Mouse (Mus musculus): ENCODE results near the gene 1700019A02Rik. TPM values are rescaled to one million over a fixed set of nuclear protein-coding genes. Genes with fewer than 3 reads are reported as not detected.
A peak's percentile ranks its signal among the peaks of the same experiment; 100 is the strongest.

The 1700019A02Rik gene
- polyA plus RNA-seq (2012; rRNA removed) = 36.0 and 52.2 TPM in 2 replicates

- peak within 1 kb of the TSS; percentile 93 for H3K27ac ChIP-seq (ENCODE audit: control insufficient read depth, insufficient read depth, low read depth, low read length)
- H3K36me3 ChIP-seq (ENCODE audit: control insufficient read depth, insufficient read depth, low read length) = no peaks in the 10 kb centered on the region
- peak within 1 kb of the TSS; percentile 90 for H3K4me3 ChIP-seq (ENCODE audit: control insufficient read depth, low read depth, low read length)
- H3K4me1 ChIP-seq (ENCODE audit: control insufficient read depth, insufficient read depth, low read length) = peaks cover 2% of the 10 kb centered on the region; the same call in 1 of the 2 replicates
- TF ChIP-seq POLR2A (IDR thresholded peaks at IDR 0.05; ENCODE audit: control insufficient read depth, low read depth, low read length) (peak; percentile 89), CTCF (IDR thresholded peaks at IDR 0.05; ENCODE audit: control insufficient read depth, insufficient read depth, insufficient replicate concordance, low read depth, low read length) (no peak)
- H3K27me3 ChIP-seq (ENCODE audit: control insufficient read depth, insufficient read depth, low read length) = no peaks in the 10 kb centered on the region
These were observed at the start of gene 1700019A02Rik for GRCm38 (mm10) chr1:53187536-53187935. Gene 1700019A02Rik (minus strand): TSS chr1:53187636.

GRCm38 (mm10) chr1:53226063-53226462 is 38.6 kb upstream of the 1700019A02Rik start:
- no peaks in the 10 kb centered on the region for H3K27me3 ChIP-seq (ENCODE audit: control insufficient read depth, insufficient read depth, low read length)
- TF ChIP-seq POLR2A (IDR thresholded peaks at IDR 0.05; ENCODE audit: control insufficient read depth, low read depth, low read length) = no peak
- no peak for TF ChIP-seq CTCF (IDR thresholded peaks at IDR 0.05; ENCODE audit: control insufficient read depth, insufficient read depth, insufficient replicate concordance, low read depth, low read length)
- no peak overlapping the region for H3K4me3 ChIP-seq (ENCODE audit: control insufficient read depth, low read depth, low read length)
- H3K4me1 ChIP-seq (ENCODE audit: control insufficient read depth, insufficient read depth, low read length) = no peaks in the 10 kb centered on the region
- no peaks in the 10 kb centered on the region for H3K36me3 ChIP-seq (ENCODE audit: control insufficient read depth, insufficient read depth, low read length)
- no peak overlapping the region for H3K27ac ChIP-seq (ENCODE audit: control insufficient read depth, insufficient read depth, low read depth, low read length)

GRCm38 (mm10) chr1:53225616-53226015 is 38.2 kb upstream of the 1700019A02Rik start:
- Histone ChIP-seq H3K27me3 (ENCODE audit: control insufficient read depth, insufficient read depth, low read length) (no peaks in the 10 kb centered on the region), H3K27ac (ENCODE audit: control insufficient read depth, insufficient read depth, low read depth, low read length) (no peak overlapping the region), H3K4me1 (ENCODE audit: control insufficient read depth, insufficient read depth, low read length) (no peaks in the 10 kb centered on the region), H3K36me3 (ENCODE audit: control insufficient read depth, insufficient read depth, low read length) (no peaks in the 10 kb centered on the region), H3K4me3 (ENCODE audit: control insufficient read depth, low read depth, low read length) (no peak overlapping the region)
- TF ChIP-seq CTCF (IDR thresholded peaks at IDR 0.05; ENCODE audit: control insufficient read depth, insufficient read depth, insufficient replicate concordance, low read depth, low read length) = no peak
- TF ChIP-seq POLR2A (IDR thresholded peaks at IDR 0.05; ENCODE audit: control insufficient read depth, low read depth, low read length) = no peak

GRCm38 (mm10) chr1:53224775-53225174 is 37.3 kb upstream of the 1700019A02Rik start:
- Histone ChIP-seq H3K27me3 (ENCODE audit: control insufficient read depth, insufficient read depth, low read length) (no peaks in the 10 kb centered on the region), H3K27ac (ENCODE audit: control insufficient read depth, insufficient read depth, low read depth, low read length) (no peak overlapping the region), H3K4me3 (ENCODE audit: control insufficient read depth, low read depth, low read length) (no peak overlapping the region), H3K4me1 (ENCODE audit: control insufficient read depth, insufficient read depth, low read length) (no peaks in the 10 kb centered on the region), H3K36me3 (ENCODE audit: control insufficient read depth, insufficient read depth, low read length) (no peaks in the 10 kb centered on the region)
- TF ChIP-seq CTCF (IDR thresholded peaks at IDR 0.05; ENCODE audit: control insufficient read depth, insufficient read depth, insufficient replicate concordance, low read depth, low read length) (no peak), POLR2A (IDR thresholded peaks at IDR 0.05; ENCODE audit: control insufficient read depth, low read depth, low read length) (no peak)

GRCm38 (mm10) chr1:53210136-53210535 is 22.7 kb upstream of the 1700019A02Rik start:
- TF ChIP-seq POLR2A (IDR thresholded peaks at IDR 0.05; ENCODE audit: control insufficient read depth, low read depth, low read length) = no peak
- no peak for TF ChIP-seq CTCF (IDR thresholded peaks at IDR 0.05; ENCODE audit: control insufficient read depth, insufficient read depth, insufficient replicate concordance, low read depth, low read length)
- Histone ChIP-seq H3K4me3 (ENCODE audit: control insufficient read depth, low read depth, low read length) (no peak overlapping the region), H3K4me1 (ENCODE audit: control insufficient read depth, insufficient read depth, low read length) (no peaks in the 10 kb centered on the region), H3K36me3 (ENCODE audit: control insufficient read depth, insufficient read depth, low read length) (no peaks in the 10 kb centered on the region), H3K27me3 (ENCODE audit: control insufficient read depth, insufficient read depth, low read length) (no peaks in the 10 kb centered on the region), H3K27ac (ENCODE audit: control insufficient read depth, insufficient read depth, low read depth, low read length) (no peak overlapping the region)

- Histone ChIP-seq H3K27ac (ENCODE audit: control insufficient read depth, insufficient read depth, low read depth, low read length) (no peak overlapping the region), H3K27me3 (ENCODE audit: control insufficient read depth, insufficient read depth, low read length) (no peaks in the 10 kb centered on the region), H3K4me1 (ENCODE audit: control insufficient read depth, insufficient read depth, low read length) (no peaks in the 10 kb centered on the region), H3K36me3 (ENCODE audit: control insufficient read depth, insufficient read depth, low read length) (no peaks in the 10 kb centered on the region), H3K4me3 (ENCODE audit: control insufficient read depth, low read depth, low read length) (no peak overlapping the region)
- TF ChIP-seq CTCF (IDR thresholded peaks at IDR 0.05; ENCODE audit: control insufficient read depth, insufficient read depth, insufficient replicate concordance, low read depth, low read length) (no peak), POLR2A (IDR thresholded peaks at IDR 0.05; ENCODE audit: control insufficient read depth, low read depth, low read length) (no peak)
These were observed 16.5 kb upstream of the 1700019A02Rik start for GRCm38 (mm10) chr1:53203902-53204301.

GRCm38 (mm10) chr1:53201630-53202199 is 14.3 kb upstream of the 1700019A02Rik start:
- Histone ChIP-seq H3K4me3 (ENCODE audit: control insufficient read depth, low read depth, low read length) (no peak overlapping the region), H3K27me3 (ENCODE audit: control insufficient read depth, insufficient read depth, low read length) (no peaks in the 10 kb centered on the region), H3K4me1 (ENCODE audit: control insufficient read depth, insufficient read depth, low read length) (no peaks in the 10 kb centered on the region), H3K36me3 (ENCODE audit: control insufficient read depth, insufficient read depth, low read length) (no peaks in the 10 kb centered on the region), H3K27ac (ENCODE audit: control insufficient read depth, insufficient read depth, low read depth, low read length) (no peak overlapping the region)
- TF ChIP-seq POLR2A (IDR thresholded peaks at IDR 0.05; ENCODE audit: control insufficient read depth, low read depth, low read length) (no peak), CTCF (IDR thresholded peaks at IDR 0.05; ENCODE audit: control insufficient read depth, insufficient read depth, insufficient replicate concordance, low read depth, low read length) (no peak)

Measured in testis, adult 2 months (tissue).